Mouse (Mus musculus) cerebral cortex, adult 2 months (tissue): Measurements from ENCODE around the gene Atp5g1.

Experiments
- WGBS: fragments of 180-500 bp; shearing (Covaris S2); methylation state at CpG from one replicate; pipeline ENCODE4 v1.1.7; 2018; 5-methylcytosine and 5-hydroxymethylcytosine counted together

Atp5g1 gene

GRCm38 (mm10) chr11:96075509-96076220, at the start of gene Atp5g1:
TSS of gene Atp5g1 (minus strand) at chr11:96075670.
- WGBS, result 1% methylated on average over 37 of the region's 37 CpGs

- 4% methylated on average over 45 of the region's 45 CpGs for WGBS
Observed at GRCm38 (mm10) chr11:96124052-96124914, 48.8 kb upstream of the Atp5g1 start.

GRCm38 (mm10) chr11:96122806-96123205, 47.3 kb upstream of the Atp5g1 start:
- 81% methylated on average over 4 of the region's 4 CpGs for WGBS

GRCm38 (mm10) chr11:96119401-96119800, 43.9 kb upstream of the Atp5g1 start:
- 82% methylated on average over 3 of the region's 3 CpGs for WGBS

DNA sequence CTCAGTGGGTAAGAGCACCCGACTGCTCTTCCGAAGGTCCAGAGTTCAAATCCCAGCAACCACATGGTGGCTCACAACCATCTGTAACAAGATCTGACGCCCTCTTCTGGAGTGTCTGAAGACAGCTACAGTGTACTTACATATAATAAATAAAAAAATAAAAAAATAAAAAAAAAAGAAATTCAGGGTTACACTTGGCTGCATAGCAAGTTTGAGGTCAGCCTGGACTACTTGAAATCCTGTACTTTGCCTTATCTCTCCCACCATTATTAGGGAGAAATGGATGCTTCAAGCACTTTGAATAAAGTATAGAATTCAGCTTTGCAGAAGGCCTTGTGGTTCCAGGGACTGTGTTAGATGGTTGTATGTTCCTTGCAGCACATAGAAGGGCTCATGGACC, 41.5 kb upstream of the Atp5g1 start:
- 89% methylated on average over 3 of the region's 3 CpGs for WGBS

- WGBS, result 84% methylated on average over 3 of the region's 3 CpGs
Observed at GRCm38 (mm10) chr11:96116116-96116515, 40.6 kb upstream of the Atp5g1 start.

GRCm38 (mm10) chr11:96115416-96115815, 39.9 kb upstream of the Atp5g1 start:
- 90% methylated on average over 6 of the region's 6 CpGs for WGBS

DNA sequence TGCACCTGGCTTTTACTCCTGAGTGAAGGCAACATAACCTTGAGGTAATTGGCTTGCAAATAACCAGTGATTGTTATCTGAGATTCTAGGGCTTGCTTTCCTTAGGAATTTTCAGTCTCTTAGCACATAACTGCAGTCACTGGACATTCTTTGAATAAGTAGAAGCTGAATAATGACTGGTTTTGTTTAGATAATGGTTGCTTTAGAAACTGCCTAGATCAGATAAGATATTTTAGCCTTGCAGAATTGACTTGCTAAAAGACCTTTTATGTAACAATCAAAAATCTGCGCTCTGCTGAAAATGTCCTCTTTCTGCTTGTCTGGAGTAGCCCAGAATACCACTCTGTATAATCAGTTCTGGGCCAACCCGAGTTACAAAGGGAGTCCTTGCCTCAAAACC, 38.6 kb upstream of the Atp5g1 start:
- 42% methylated on average over 2 of the region's 2 CpGs for WGBS

- 50% methylated on average over 14 of the region's 14 CpGs for WGBS
Observed at GRCm38 (mm10) chr11:96111751-96112150, 36.3 kb upstream of the Atp5g1 start, which contains the start of gene Calcoco2. TSS of gene Calcoco2 (minus strand) at chr11:96111964.

GRCm38 (mm10) chr11:96110950-96111349, 35.5 kb upstream of the Atp5g1 start:
- WGBS, result 71% methylated on average over 2 of the region's 2 CpGs

DNA sequence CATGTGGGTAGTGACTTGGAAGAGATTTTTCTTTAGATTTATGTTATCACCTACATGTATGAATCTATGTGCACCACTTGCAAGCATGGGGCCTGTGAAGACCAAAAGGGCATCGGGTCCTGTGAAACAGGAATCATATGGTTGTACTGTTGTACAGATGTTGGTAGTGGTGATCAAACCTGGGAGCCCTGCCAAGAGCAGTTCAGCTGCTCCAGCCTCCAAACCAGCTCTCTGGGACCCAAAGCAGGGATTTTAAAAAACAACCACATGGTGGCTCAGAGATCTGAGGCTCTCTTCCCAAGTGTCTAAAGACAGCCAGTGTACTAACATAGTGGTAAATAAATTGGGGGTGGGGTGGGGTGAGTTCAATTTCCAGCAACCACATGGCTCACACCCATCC, 32.9 kb upstream of the Atp5g1 start:
- WGBS, result 73% methylated on average over 1 of the region's 1 CpGs

DNA sequence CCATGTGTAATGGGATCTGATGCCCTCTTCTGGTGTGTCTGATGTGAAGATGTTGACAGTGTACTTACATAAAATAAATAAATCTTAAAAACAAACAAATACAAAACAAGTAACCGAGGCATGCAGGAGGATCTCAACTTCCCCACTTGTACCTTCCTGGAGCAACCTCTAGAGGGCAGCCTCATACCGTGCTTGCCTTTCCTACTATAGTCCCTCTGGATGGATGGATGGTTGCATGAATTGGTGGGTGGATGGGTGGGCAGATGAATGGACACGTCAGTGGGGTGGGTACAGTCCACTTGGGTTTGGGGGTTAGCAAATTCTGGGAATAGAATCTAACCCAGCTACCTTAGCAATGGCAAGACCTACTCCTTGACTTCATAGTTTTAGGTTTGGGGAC, 17.9 kb upstream of the Atp5g1 start:
- 13% methylated on average over 3 of the region's 3 CpGs for WGBS

DNA sequence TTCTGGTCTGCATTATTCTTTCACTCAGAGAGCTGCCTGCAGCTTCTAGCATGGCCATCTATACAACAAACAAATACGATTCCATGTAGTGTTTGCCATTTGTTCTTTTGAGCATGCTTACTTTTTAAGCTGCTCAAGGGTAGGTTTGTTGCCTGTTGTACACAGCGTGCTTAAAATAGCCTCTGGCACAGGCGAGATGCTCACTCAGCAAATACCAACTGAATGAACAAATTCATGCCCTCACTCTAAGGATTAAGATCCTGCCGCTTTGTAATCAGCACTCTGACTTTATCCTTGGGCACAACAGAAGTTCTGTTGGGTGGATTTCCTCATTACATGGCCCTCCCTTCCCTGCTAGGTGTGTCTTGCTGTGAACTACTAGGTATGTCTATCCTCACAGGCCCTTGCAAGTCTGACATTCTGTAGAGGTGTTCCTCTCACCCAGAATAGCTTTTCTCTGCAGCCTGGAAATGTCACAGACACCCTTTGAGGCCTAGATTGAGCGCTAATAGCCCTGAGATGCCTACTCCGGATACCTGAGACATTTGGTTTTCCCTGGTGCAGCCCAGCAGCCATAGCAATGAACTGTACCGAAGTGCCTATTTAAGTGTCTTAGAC, 17.3 kb upstream of the Atp5g1 start:
- 44% methylated on average over 7 of the region's 7 CpGs for WGBS

GRCm38 (mm10) chr11:96091073-96091472, 15.6 kb upstream of the Atp5g1 start:
- 71% methylated on average over 2 of the region's 2 CpGs for WGBS

- WGBS, result 91% methylated on average over 6 of the region's 6 CpGs
Observed at GRCm38 (mm10) chr11:96087981-96088380, 12.5 kb upstream of the Atp5g1 start.

GRCm38 (mm10) chr11:96082682-96083081, 7.2 kb upstream of the Atp5g1 start:
- WGBS, result 71% methylated on average over 3 of the region's 3 CpGs

DNA sequence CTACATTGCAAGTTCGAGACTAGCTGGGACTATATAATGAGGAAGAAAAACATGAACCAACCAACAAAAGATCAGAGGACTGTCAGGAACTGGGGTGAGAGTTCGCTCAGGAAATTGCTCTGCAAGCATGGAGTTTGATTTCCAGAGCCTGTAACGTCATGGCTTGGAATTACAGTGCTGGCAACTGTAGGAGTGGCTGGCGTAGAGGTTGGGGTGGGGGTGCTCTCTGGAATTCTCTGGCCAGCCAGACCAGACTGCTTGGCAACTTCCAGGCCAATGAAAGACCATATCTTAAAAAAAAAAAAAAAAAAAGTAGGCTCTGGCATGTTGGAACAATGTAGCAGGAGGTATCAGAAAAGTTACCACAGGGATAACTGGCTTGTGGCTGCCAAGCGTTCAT, 5.3 kb upstream of the Atp5g1 start:
- 84% methylated on average over 5 of the region's 5 CpGs for WGBS

DNA sequence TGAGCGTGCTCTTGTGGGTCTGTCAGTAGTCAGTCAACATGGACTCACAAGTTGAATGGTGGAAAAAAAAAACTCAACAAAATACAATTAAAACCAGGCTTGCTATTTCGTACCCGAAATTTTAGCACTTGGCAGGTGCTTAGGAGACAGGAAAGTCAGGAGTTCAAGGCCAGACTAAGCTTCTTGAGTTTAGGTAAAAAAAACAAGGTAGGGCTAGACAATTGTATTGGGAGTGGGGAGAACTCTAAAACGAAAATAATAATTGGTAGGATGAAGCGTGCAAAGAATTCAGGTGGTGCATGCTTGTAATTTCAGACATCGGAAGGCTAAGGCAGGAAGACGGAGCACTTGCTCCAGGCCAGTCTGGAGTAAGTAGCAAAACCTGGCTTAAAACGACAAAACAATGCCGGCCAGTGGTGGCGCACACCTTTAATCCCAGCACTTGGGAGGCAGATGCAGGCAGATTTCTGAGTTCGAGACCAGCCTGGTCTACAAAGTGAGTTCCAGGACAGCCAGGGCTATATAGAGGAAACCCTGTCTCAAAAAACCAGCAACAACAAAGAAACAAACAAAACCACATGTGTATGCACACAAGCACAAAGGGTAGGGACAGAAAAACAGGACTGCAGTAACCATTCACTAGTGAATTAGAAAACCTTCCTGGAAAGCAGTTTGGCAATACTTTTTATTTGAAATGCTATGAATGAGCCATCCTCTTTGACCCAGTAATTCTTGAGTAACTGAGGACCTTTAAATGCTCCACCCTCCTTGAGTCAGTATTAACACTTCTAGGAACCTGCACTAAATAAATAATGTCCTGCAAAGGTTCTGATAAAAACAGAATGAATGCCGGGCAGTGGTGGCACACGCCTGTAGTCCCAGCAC, 993 bp upstream of the Atp5g1 start:
- 63% methylated on average over 13 of the region's 13 CpGs for WGBS

DNA sequence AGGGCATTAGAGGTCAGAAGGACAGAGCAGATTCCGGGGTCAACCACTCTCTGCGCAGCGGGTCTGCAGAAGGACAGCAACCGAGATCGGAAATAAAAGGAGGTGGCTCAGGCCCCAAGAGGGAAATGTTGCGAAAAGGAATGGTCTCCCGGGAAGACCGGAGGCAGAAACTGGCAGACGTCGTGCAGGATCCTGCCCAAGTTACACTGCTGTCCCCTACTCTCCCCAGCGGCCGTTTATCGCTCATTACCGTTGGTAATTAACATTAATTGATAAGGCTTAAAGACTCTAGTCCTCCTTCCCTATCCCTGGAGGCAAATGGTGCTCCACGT, 327 bp downstream of the Atp5g1 start:
- under 1% methylated on average over 15 of the region's 15 CpGs for WGBS

DNA sequence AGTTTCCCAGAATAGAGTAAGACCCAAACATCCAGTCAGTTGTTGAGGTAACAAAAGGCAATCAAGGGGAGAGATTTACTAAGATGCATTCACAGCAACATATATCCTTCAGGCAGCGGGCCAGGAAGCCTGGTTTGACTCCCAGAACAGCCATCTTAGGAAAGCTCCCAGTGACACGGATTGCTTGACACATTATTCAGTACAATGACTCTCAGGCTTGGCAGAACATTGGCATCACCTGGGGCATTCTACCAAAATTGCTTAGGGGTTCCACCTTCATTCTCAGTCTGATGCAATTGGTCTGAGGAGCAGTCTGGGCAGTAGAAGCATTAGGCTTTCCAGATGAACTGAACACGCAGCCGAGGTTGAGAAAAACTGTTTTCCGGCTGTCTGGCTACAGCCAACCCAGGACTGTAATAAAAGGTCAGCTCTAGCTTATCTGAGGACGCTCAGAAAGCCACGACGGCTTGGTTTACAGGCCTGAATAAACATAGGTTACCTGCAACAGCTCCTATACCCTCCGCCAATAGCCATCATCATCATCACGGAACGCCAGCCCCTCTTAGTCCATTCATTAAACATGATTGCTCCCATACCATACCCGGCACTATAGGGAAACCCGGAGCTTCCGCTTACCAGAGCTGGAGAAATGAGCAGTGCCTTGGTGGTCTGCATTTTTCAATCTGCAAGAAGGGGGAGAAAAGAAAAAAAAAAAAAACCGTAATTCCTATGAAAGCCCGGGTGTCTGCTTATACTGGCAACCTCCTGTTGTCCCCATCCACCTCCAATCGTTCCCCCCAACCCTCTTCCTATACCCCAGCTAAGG, 906 bp downstream of the Atp5g1 start:
- 9% methylated on average over 17 of the region's 17 CpGs for WGBS
